ENCODE assay signal across 10 mouse cellular contexts in genomic region chr5:73114878-73115277, GRCm38 (mm10).
DNase-seq lines count a peak whose midpoint lies in the region; ATAC-seq and TF ChIP-seq lines count a peak whose summit lies in the region.
"Had no signal": no experiment of that assay in that cellular context is flagged by ENCODE, and none has a peak within 500 bp of the region (broad histone marks: within the 10 kb centered on the region; RNA-seq: fewer than 3 reads in every experiment).

No protein-coding gene starts in this region.

- H3K4me3 ChIP-seq in lung, adult 2 months (replicated peaks; ENCODE audit: extremely low read depth, low read depth, low read length): no peak overlapping the region
- H3K4me3 ChIP-seq in MEL (ENCODE audit: control insufficient read depth in 1 of 2, insufficient read depth in 1 of 2, low read depth in 2 of 2, low read length in 2 of 2): no peak overlapping the region
- no peak overlapping the region for H3K4me3 ChIP-seq in cortical plate, adult 2 months (ENCODE audit: insufficient read depth, low read length)
- H3K4me3 ChIP-seq in neural tube, embryonic 15.5 days (replicated peaks): no peak overlapping the region
- H3K4me3 ChIP-seq: embryonic facial prominence, embryonic 12.5 days; liver, embryonic 15.5 days had no signal

- no peaks in the 10 kb centered on the region for H3K9me3 ChIP-seq in MEL (replicated peaks; ENCODE audit: insufficient read depth, low read length)
- no peaks in the 10 kb centered on the region for H3K9me3 ChIP-seq in neural tube, embryonic 15.5 days (replicated peaks)
- H3K9me3 ChIP-seq: embryonic facial prominence, embryonic 12.5 days; liver, embryonic 15.5 days had no signal

- no peaks in the 10 kb centered on the region; a peak in 1 of 4 replicates for H3K36me3 ChIP-seq in MEL (ENCODE audit: control insufficient read depth in 1 of 2, insufficient read depth in 2 of 2, low read length in 2 of 2)
- H3K36me3 ChIP-seq in splenic B cell, adult 2 months (ENCODE audit: control insufficient read depth, insufficient read depth, low read length, poor library complexity, severe bottlenecking): peaks cover 6% of the 10 kb centered on the region; the same call in 1 of the 2 replicates
- peaks cover 19% of the 10 kb centered on the region for H3K36me3 ChIP-seq in neural tube, embryonic 15.5 days

- TF ChIP-seq CTCF in lung, adult 2 months (IDR thresholded peaks at IDR 0.05; ENCODE audit: insufficient read depth, low read length): peak; percentile 62
- TF ChIP-seq CTCF in MEL (IDR thresholded peaks at IDR 0.05 in 2 of 3, conservative IDR thresholded peaks at IDR 0.05 in 1 of 3; ENCODE audit: control insufficient read depth in 1 of 3, insufficient read depth in 1 of 3, low read depth in 2 of 3, low read length in 3 of 3, poor library complexity in 1 of 3, severe bottlenecking in 1 of 3): peak; percentile 83 to 96 (median 85)
- peak; percentile 46 for TF ChIP-seq CTCF in cortical plate, adult 2 months (IDR thresholded peaks at IDR 0.05; ENCODE audit: extremely low read depth, insufficient read depth, low read length)

- no peak for DNase-seq in lung, adult 2 months
- DNase-seq in lung, adult 18-20 months: no peak
- peak; percentile 84 for DNase-seq in MEL (ENCODE audit: low read depth, low spot score)
- DNase-seq in splenic B cell, adult 2 months (ENCODE audit: low read depth, low spot score): peak; percentile 68
- DNase-seq in adrenal gland, adult (ENCODE audit: inconsistent age in 2 of 2, low spot score in 1 of 2): no peak
- DNase-seq in cerebellum, postnatal 4 days (ENCODE audit: low spot score in 2 of 2): no peak

- 94% methylated on average over 4 of the region's 4 CpGs for WGBS in lung, adult 2 months
- 94% methylated on average over 4 of the region's 4 CpGs for WGBS in neural tube, embryonic 15.5 days

- H3K9ac ChIP-seq in MEL (ENCODE audit: control insufficient read depth, low read depth, low read length, poor library complexity, severe bottlenecking): no peak overlapping the region
- H3K9ac ChIP-seq in neural tube, embryonic 15.5 days (replicated peaks): no peak overlapping the region
- H3K9ac ChIP-seq: embryonic facial prominence, embryonic 12.5 days; liver, embryonic 15.5 days had no signal

- ATAC-seq in neural tube, embryonic 15.5 days (ENCODE audit: low FRiP score): no peak

- H3K4me2 ChIP-seq in neural tube, embryonic 15.5 days: no peak overlapping the region
- H3K4me2 ChIP-seq: embryonic facial prominence, embryonic 12.5 days; liver, embryonic 15.5 days had no signal

- TF ChIP-seq RAD21 in MEL (IDR thresholded peaks at IDR 0.05; ENCODE audit: low read depth, low read length): peak; percentile 62

- TF ChIP-seq EP300 in MEL (IDR thresholded peaks at IDR 0.05; ENCODE audit: low read depth in 1 of 2, low read length in 2 of 2): no peak

- no peaks in the 10 kb centered on the region for H3K4me1 ChIP-seq in lung, adult 2 months (ENCODE audit: control insufficient read depth, insufficient read depth, low read length)
- no peaks in the 10 kb centered on the region for H3K4me1 ChIP-seq in MEL (ENCODE audit: control insufficient read depth in 1 of 2, insufficient read depth in 2 of 2, low read length in 2 of 2)
- H3K4me1 ChIP-seq in cortical plate, adult 2 months (ENCODE audit: control insufficient read depth, insufficient read depth, low read length): no peaks in the 10 kb centered on the region; the same call in 1 of the 2 replicates
- H3K4me1 ChIP-seq in neural tube, embryonic 15.5 days: no peaks in the 10 kb centered on the region
- H3K4me1 ChIP-seq: embryonic facial prominence, embryonic 12.5 days; liver, embryonic 15.5 days had no signal

- TF ChIP-seq POLR2A in lung, adult 2 months (IDR thresholded peaks at IDR 0.05; ENCODE audit: borderline replicate concordance, extremely low read depth, low read depth, low read length): no peak
- no peak for TF ChIP-seq POLR2A in MEL (IDR thresholded peaks at IDR 0.05; ENCODE audit: control insufficient read depth in 1 of 2, insufficient read depth in 1 of 2, low read depth in 1 of 2, low read length in 2 of 2, poor library complexity in 1 of 2)
- no peak for TF ChIP-seq POLR2A in cortical plate, adult 2 months (IDR thresholded peaks at IDR 0.05; ENCODE audit: extremely low read depth, insufficient read depth, low read length)

- no peak overlapping the region for H3K27ac ChIP-seq in MEL (ENCODE audit: control insufficient read depth, low read depth, low read length)
- no peak overlapping the region for H3K27ac ChIP-seq in cortical plate, adult 2 months (ENCODE audit: insufficient read depth, low read length)
- H3K27ac ChIP-seq in neural tube, embryonic 15.5 days (replicated peaks): no peak overlapping the region
- H3K27ac ChIP-seq: embryonic facial prominence, embryonic 12.5 days; liver, embryonic 15.5 days had no signal

- H3K79me2 ChIP-seq in MEL (ENCODE audit: control insufficient read depth, insufficient read depth, low read length, poor library complexity): no peaks in the 10 kb centered on the region

- H3K27me3 ChIP-seq in MEL (ENCODE audit: control insufficient read depth in 1 of 2, insufficient read depth in 2 of 2, low read length in 2 of 2): no peaks in the 10 kb centered on the region
- no peaks in the 10 kb centered on the region for H3K27me3 ChIP-seq in splenic B cell, adult 2 months (ENCODE audit: control insufficient read depth, insufficient read depth, low read length, poor library complexity, severe bottlenecking)
- H3K27me3 ChIP-seq in neural tube, embryonic 15.5 days (replicated peaks): no peaks in the 10 kb centered on the region
- H3K27me3 ChIP-seq: embryonic facial prominence, embryonic 12.5 days; liver, embryonic 15.5 days had no signal

TF ChIP-seq in MEL, 35 proteins besides CTCF, POLR2A, EP300 and RAD21:
- TF ChIP-seq USF1 (IDR thresholded peaks at IDR 0.05; ENCODE audit: low read depth, low read length) (no peak), SMC3 (IDR thresholded peaks at IDR 0.05; ENCODE audit: low read depth, low read length) (peak; percentile 87), GATA1 (IDR thresholded peaks at IDR 0.05; ENCODE audit: low read depth, low read length) (no peak), ZC3H11A (IDR thresholded peaks at IDR 0.05; ENCODE audit: low read depth, low read length) (peak; percentile 59), TAL1 (IDR thresholded peaks at IDR 0.05; ENCODE audit: low read length) (no peak), SIN3A (IDR thresholded peaks at IDR 0.05; ENCODE audit: low read length) (no peak)

Comparison
In these comparisons a context has a peak if more than half of its experiments do, and no peak if none do; other contexts are left out.
1. DNase-seq: peak in MEL (single experiment) and splenic B cell, adult 2 months (single experiment); none in lung, adult 2 months (single experiment), lung, adult 18-20 months (0 of 2), adrenal gland, adult (0 of 2) and cerebellum, postnatal 4 days (0 of 2).
2. Peak in every context shown above with its lines, with median percentiles within 50 percentile points of each other: CTCF ChIP-seq.